Mouse (Mus musculus) neural tube, embryonic 13.5 days (tissue): ENCODE measurements around the gene Jmjd7. TPM values are rescaled to one million over a fixed set of nuclear protein-coding genes. Genes with fewer than 3 reads are reported as not detected.
A peak's percentile ranks its signal among the peaks of the same experiment; 100 is the strongest.

ENCODE experiments used
- ATAC-seq: fragments of 200-750 bp; cut with Nextera tagmentation; 2 replicates; pipeline ENCODE4 v1.8.0; 2017; ENCODE audit warnings: low read depth, mild to moderate bottlenecking, moderate TSS enrichment, moderate library complexity
- H3K27ac ChIP-seq: fragments of 300-500 bp; sonication (generic); replicated peaks from 2 replicates; pipeline ENCODE4 v1.5.1; 2015; ENCODE audit warnings: moderate library complexity, mild to moderate bottlenecking, inconsistent platforms
- H3K27me3 ChIP-seq: fragments of 300-500 bp; sonication (generic); 2 replicates; pipeline ENCODE4 v1.6.1; 2015; ENCODE audit warnings: mild to moderate bottlenecking, inconsistent platforms
- H3K36me3 ChIP-seq: fragments of 300-500 bp; sonication (generic); 2 replicates; pipeline ENCODE4 v1.6.1; 2015; ENCODE audit warnings: mild to moderate bottlenecking, inconsistent platforms
- H3K4me1 ChIP-seq: fragments of 300-500 bp; sonication (generic); replicated peaks from 2 replicates; pipeline ENCODE4 v1.6.1; 2015; ENCODE audit warnings: inconsistent platforms
- H3K4me2 ChIP-seq: fragments of 300-500 bp; sonication (generic); 2 replicates; pipeline ENCODE4 v1.6.1; 2015; ENCODE audit warnings: inconsistent platforms, mild to moderate bottlenecking, moderate library complexity
- H3K4me3 ChIP-seq: fragments of 300-500 bp; sonication (generic); 2 replicates; pipeline ENCODE4 v1.5.1; 2015; ENCODE audit warnings: mild to moderate bottlenecking, inconsistent platforms
- H3K9ac ChIP-seq: fragments of 300-500 bp; sonication (generic); 2 replicates; pipeline ENCODE4 v1.6.1; 2015; ENCODE audit warnings: moderate library complexity, mild to moderate bottlenecking, inconsistent platforms
- H3K9me3 ChIP-seq: fragments of 300-500 bp; sonication (generic); 2 replicates; pipeline ENCODE4 v1.6.1; 2016; ENCODE audit warnings: inconsistent platforms
- WGBS: fragments of 180-500 bp; shearing (Covaris S2); methylation state at CpG from one replicate; pipeline ENCODE4 v1.1.7; 2015; 5-methylcytosine and 5-hydroxymethylcytosine counted together
- polyA plus RNA-seq: library from polyadenylated mRNA; unstranded; fragments of >200 nt; fragmentation: Nextera tagmentation; extraction: Ambion mirVana; gene quantifications from 2 replicates; pipeline ENCODE4 v1.2.1, GENCODE M21; 2015

Gene Jmjd7
- polyA plus RNA-seq, 1 experiment from 2014 or later = 24.8 TPM

DNA sequence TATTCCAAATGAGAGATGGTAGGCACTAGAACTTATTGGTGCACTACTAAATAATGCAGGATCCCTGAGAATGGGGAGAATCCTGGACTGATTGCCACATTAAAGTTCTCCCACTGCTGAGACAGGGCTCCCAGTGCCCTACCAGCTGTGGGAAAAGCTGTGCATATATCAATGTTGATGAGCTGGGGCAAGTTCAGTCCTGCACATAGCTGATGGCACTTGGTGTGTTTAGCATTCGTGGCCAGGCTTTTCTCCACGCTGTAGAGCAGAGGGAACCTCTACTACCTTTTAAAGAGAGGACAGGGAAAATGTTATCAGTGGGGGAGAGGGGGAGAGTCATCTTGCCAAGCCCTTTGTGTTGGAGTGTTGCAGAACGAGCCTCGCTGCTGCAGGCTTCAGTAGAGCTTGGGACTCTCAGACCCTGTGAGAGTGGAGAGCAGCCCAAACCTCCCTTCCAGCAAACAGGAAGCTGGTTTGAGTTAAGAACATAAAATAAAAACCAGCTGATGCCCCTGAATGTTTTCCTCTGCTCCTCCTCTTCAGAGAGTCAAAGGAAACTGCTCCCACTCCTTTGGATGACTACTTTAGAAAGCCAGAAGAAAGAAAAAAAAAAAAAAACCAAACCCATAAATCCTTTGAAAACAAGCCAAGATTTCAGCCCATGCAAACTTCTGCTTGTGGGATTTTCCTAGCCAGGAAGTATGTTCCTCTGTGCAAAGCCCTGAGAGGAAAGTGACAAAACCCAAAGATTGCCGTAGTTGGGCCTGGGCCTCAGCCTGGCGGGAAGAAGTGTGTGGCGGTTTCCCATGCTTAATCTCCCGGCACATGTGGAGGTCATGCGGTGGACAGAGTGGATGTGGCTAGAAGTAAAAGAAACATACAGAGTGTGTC is 31.6 kb upstream of the Jmjd7 start:
- Histone ChIP-seq H3K4me3 (no peak overlapping the region), H3K36me3 (peaks cover 16% of the 10 kb centered on the region), H3K27ac (peak overlapping the region; percentile 80), H3K4me1 (peaks cover 15% of the 10 kb centered on the region), H3K27me3 (no peaks in the 10 kb centered on the region), H3K9me3 (no peaks in the 10 kb centered on the region), H3K9ac (no peak overlapping the region), H3K4me2 (no peak overlapping the region)
- 74% methylated on average over 9 of the region's 9 CpGs for WGBS
- no peak; the same call in 1 of the 2 replicates for ATAC-seq

DNA sequence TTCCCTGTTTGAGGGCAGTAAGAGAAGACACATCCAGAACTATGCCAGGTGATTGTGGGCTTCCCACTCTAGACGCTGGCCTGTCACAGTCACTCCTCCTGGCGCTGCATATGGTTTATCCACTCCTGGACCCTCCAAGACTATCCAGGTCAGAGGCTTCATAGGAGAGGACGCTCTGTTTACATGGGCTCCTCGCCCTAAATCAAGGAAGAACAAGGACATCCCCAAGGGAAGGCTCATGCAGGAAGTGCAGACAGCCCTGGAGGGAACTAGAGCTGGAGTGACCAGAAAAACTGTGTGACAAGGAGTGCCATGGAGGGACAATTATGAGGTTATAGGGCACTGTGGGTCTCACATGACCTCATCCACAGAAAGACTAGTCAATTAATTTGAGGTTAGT is 29.9 kb upstream of the Jmjd7 start:
- H3K4me3 ChIP-seq = no peak overlapping the region
- no peaks in the 10 kb centered on the region for H3K9me3 ChIP-seq
- H3K27ac ChIP-seq = no peak overlapping the region
- ATAC-seq = no peak
- no peak overlapping the region for H3K9ac ChIP-seq
- H3K4me2 ChIP-seq = no peak overlapping the region
- WGBS = 81% methylated on average over 4 of the region's 4 CpGs
- no peaks in the 10 kb centered on the region for H3K27me3 ChIP-seq
- H3K4me1 ChIP-seq = peaks cover 15% of the 10 kb centered on the region
- H3K36me3 ChIP-seq = peaks cover 26% of the 10 kb centered on the region

DNA sequence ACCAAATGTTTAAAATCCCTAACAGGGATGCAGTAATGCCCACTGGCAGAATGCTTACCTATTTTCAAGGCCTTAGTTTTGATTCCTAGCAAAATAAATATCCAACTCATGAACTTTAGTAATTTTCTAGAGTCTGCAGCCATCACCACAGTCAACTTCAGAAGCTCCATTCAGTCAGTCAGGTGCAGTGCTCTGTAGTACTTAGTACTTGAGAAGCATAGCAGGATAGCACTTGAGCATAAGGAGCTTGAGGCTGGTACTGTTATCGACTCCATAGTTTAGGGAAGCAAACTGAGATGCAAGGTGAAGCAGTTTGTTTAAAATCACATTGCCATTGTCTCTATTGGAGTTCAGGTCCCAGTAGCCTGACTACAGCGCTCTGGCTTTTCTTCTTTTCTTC is 27.6 kb upstream of the Jmjd7 start:
- no peaks in the 10 kb centered on the region for H3K27me3 ChIP-seq
- no peak overlapping the region for H3K4me2 ChIP-seq
- H3K27ac ChIP-seq = no peak overlapping the region
- WGBS = 94% methylated on average over 2 of the region's 2 CpGs
- H3K4me3 ChIP-seq = no peak overlapping the region
- peaks cover 30% of the 10 kb centered on the region for H3K36me3 ChIP-seq
- ATAC-seq = no peak
- H3K4me1 ChIP-seq = peaks cover 13% of the 10 kb centered on the region
- no peak overlapping the region for H3K9ac ChIP-seq
- H3K9me3 ChIP-seq = no peaks in the 10 kb centered on the region

DNA sequence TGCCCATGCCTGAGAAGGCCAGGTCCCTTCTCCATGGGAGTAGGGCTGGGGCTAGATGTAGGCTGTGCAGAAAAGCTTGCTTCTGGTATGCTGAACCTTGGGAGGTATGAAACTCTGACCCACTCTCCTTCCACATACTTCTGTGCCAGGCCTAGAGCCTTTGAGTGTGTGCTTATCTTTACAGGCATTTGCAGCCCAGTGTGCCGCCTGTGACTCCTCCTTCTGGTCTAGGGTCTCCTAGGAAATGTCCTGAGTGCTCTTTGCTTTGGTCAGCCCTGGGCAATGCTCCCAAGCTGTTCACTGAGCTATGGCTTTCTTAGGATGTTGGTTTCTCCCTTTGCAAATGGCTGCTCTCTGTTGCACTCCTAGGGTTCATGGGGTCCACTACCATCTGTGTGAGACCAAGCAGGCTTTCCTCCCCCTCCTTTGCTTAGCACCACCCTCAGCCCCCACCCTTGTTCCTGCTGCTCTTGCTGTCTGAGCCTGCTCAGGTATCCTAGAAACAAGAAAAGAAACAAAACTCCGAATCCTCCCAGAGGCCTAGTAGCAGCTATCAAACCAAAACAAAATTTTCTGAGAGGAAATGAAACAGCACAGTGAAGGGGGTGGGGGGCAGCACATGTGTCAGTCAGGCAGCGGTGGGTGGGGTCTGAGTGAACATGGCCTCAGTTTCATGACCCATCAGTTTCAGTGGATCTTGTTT is 26.2 kb upstream of the Jmjd7 start:
- H3K36me3 ChIP-seq = peaks cover 37% of the 10 kb centered on the region
- H3K9ac ChIP-seq = no peak overlapping the region
- WGBS = 83% methylated on average over 3 of the region's 3 CpGs
- 0 out of 2 replicates have a peak, but pooled peaks cover 3% of the 10 kb centered on the region for H3K4me1 ChIP-seq
- H3K27ac ChIP-seq = no peak overlapping the region
- no peaks in the 10 kb centered on the region for H3K27me3 ChIP-seq
- H3K9me3 ChIP-seq = no peaks in the 10 kb centered on the region
- ATAC-seq = no peak
- no peak overlapping the region for H3K4me2 ChIP-seq
- no peak overlapping the region for H3K4me3 ChIP-seq

DNA sequence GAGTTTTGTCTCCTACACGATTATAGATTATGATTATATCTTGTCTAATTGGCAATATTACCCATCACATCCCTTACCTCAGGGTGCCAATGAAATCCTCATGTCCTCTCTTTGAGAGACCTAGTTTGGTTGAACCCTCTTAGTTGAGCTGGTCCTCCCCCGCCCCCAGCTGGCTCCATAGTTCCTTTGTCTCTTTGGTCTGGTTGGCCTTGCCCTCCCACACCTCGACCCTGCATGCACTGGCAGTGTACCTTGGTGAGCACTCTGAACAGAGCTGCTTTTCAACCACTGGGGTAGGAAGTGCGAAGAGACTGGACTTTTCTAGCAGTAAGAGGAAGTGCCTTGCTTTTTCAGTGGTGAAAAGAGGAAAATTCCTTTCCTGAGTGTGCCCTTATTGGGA is 25.3 kb upstream of the Jmjd7 start:
- ATAC-seq = no peak
- 76% methylated on average over 4 of the region's 4 CpGs for WGBS

DNA sequence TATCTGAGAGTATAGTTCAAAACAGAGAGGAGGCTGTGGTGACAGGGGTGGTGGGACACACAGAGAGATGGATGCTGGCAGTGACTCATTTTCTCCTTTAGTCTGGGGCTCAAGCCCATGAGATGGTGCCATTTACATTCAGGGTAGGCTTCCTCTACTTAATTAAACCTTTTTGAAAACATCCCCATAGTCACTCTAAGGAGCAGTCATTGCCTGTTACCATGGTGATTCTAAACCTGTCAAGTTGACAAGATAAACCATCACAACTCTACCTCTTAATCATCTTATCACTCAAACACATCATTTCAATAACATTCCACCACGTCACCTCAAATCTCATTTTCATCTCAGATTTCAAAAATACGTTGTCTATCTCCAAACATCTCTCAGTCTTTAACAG is 23.3 kb upstream of the Jmjd7 start:
- Histone ChIP-seq H3K9ac (no peak overlapping the region), H3K27ac (no peak overlapping the region), H3K4me3 (no peak overlapping the region), H3K9me3 (no peaks in the 10 kb centered on the region), H3K4me1 (no peaks in the 10 kb centered on the region), H3K4me2 (no peak overlapping the region), H3K36me3 (peaks cover 31% of the 10 kb centered on the region), H3K27me3 (no peaks in the 10 kb centered on the region)
- 92% methylated on average over 2 of the region's 2 CpGs for WGBS
- ATAC-seq = no peak

More for the DNA sequence above, 25.3 kb upstream of the Jmjd7 start:
- Histone ChIP-seq H3K27ac (no peak overlapping the region), H3K4me1 (no peaks in the 10 kb centered on the region), H3K27me3 (no peaks in the 10 kb centered on the region), H3K9ac (no peak overlapping the region), H3K9me3 (no peaks in the 10 kb centered on the region), H3K4me2 (no peak overlapping the region), H3K36me3 (peaks cover 37% of the 10 kb centered on the region), H3K4me3 (no peak overlapping the region)

DNA sequence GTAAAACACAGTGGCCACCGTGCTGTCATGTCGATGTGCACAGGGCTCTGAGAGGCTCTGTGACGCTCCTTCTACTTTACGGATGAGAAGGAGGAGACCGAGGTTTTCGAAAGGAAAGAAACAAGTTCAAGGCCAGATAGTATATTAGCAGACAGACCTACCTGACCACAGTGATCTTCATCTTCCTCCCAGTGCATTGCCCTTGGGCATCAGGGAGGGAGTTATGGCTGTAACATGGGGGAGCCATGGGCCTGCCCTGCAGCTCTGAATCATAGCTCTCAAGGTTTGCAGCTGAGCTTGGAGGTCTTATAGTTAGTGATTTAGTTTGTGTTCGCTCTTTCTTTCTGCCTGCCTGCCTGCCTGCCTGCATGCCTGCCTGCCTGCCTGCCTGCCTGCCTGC is 20.6 kb upstream of the Jmjd7 start:
- Histone ChIP-seq H3K4me2 (no peak overlapping the region), H3K27me3 (no peaks in the 10 kb centered on the region), H3K9ac (no peak overlapping the region), H3K27ac (no peak overlapping the region), H3K36me3 (peaks cover 15% of the 10 kb centered on the region; the same call in 1 of the 2 replicates), H3K4me3 (no peak overlapping the region), H3K9me3 (no peaks in the 10 kb centered on the region), H3K4me1 (no peaks in the 10 kb centered on the region)
- WGBS = 96% methylated on average over 7 of the region's 7 CpGs
- ATAC-seq = no peak

DNA sequence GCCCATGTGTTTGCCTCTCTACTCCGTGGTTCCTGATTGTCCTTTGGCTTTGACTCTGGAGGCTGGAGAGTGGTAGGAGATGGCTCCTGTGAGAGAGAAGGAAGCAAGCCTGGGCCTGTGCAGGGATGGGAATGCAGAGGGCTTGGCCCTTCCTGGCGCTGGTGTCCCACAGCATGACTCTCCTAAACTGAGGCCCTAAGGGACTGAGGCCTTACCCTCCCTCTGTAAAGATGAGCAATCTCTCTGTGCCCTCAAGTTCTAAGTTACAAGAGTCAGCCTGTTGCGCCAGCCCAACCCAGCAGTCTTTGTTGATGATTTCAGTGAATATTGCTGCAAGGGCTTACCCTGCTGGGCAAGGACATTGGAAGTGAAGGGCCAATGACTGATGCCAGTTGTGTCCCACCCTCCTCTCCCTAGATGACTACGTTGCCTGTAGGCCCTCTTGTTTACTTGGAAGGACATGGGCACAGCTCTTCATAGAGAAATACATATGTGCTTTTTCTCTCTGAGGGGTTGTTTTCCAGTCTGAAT is 19.5 kb upstream of the Jmjd7 start:
- ATAC-seq = no peak
- no peak overlapping the region for H3K9ac ChIP-seq
- H3K9me3 ChIP-seq = no peaks in the 10 kb centered on the region

DNA sequence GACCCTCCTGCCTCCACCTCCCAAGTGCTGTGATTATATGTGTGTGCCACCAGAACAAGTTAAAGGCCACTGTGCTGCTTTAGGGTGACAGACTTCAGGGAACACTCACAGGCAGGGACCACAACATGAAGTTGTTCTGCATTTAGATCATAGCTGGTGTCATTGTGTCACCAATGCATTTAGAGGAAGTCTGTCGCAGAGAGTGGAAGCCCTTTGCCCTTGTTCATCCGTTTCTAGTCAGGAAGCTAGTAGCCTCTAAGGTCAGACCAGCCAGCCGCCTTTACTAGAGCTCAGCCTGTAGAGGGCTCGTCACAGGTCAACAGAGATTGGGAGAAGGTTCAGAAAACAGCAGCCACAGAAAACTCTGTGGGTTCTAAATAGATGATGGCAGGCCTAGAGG is 18.6 kb upstream of the Jmjd7 start:
- no peak for ATAC-seq
- 63% methylated on average over 4 of the region's 4 CpGs for WGBS

More for the DNA sequence above, 19.5 kb upstream of the Jmjd7 start:
- H3K27me3 ChIP-seq = no peaks in the 10 kb centered on the region
- H3K4me3 ChIP-seq = no peak overlapping the region
- H3K4me2 ChIP-seq = no peak overlapping the region
- H3K36me3 ChIP-seq = peaks cover 18% of the 10 kb centered on the region
- no peaks in the 10 kb centered on the region for H3K4me1 ChIP-seq
- no peak overlapping the region for H3K27ac ChIP-seq
- WGBS = 83% methylated on average over 4 of the region's 4 CpGs

DNA sequence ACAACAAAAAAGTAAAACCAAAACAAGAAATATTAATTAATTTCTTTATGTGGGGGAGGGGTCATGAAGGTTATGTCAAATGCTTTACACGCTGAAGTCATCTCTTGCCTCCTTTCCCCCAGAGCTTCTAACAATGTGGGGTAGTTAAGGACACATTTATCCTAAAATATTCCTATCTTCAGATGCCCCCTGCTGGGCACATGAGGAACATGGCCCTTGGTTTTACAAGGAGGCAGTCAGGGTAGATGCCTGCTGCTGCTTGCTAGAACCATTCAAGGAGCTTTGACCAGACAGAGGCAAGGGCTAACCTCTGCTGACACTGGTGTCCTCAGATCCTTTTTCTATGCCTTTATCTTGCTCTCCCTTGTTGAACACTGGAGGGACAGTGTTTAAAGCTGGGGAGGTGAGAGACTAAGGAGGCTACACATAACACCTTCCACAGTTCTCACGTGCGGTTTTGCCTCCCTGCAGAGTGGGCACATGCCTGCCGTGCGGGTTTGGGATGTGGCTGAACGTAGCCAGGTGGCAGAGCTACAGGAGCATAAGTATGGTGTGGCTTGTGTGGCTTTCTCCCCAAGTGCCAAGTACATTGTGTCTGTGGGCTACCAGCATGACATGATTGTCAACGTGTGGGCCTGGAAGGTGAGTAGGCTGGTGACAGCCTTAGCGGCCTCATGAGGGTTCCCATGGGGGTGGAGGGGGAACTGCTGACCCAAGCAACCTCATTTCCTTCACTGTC is 15.7 kb upstream of the Jmjd7 start:
- no peak overlapping the region for H3K4me2 ChIP-seq
- H3K27ac ChIP-seq = no peak overlapping the region
- no peaks in the 10 kb centered on the region for H3K4me1 ChIP-seq
- peak; percentile 40; the same call in 1 of the 2 replicates for ATAC-seq
- H3K27me3 ChIP-seq = no peaks in the 10 kb centered on the region
- no peaks in the 10 kb centered on the region for H3K9me3 ChIP-seq
- 84% methylated on average over 8 of the region's 8 CpGs for WGBS
- no peak overlapping the region for H3K4me3 ChIP-seq
- H3K36me3 ChIP-seq = peaks cover 26% of the 10 kb centered on the region
- H3K9ac ChIP-seq = no peak overlapping the region

More for the DNA sequence above, 18.6 kb upstream of the Jmjd7 start:
- H3K9me3 ChIP-seq = no peaks in the 10 kb centered on the region
- H3K4me3 ChIP-seq = no peak overlapping the region
- H3K4me2 ChIP-seq = no peak overlapping the region
- H3K27ac ChIP-seq = 0 out of 2 replicates have a peak overlapping the region, but pooled peaks have one; percentile 18
- no peak overlapping the region for H3K9ac ChIP-seq
- H3K27me3 ChIP-seq = no peaks in the 10 kb centered on the region
- no peaks in the 10 kb centered on the region for H3K4me1 ChIP-seq
- peaks cover 27% of the 10 kb centered on the region for H3K36me3 ChIP-seq

DNA sequence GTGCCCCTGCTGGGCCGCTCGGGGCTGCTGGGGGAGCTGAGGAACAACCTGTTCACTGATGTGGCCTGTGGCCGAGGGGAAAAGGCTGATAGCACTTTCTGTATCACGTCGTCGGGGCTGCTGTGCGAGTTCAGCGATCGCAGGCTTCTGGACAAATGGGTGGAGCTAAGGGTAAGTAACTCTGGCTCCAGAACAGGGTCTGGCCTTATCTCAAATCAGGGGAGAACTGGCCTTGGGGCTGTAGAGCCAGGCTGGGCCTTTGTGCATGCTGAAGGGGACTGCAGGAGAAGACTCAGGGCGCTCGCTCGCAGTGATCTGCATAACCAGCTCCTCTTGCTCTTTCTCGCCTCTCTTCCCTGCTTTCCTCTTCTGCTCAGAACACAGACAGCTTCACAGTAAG is 14.4 kb upstream of the Jmjd7 start:
- Histone ChIP-seq H3K27ac (no peak overlapping the region), H3K4me3 (no peak overlapping the region), H3K4me2 (no peak overlapping the region), H3K9ac (no peak overlapping the region), H3K36me3 (peaks cover 39% of the 10 kb centered on the region), H3K9me3 (no peaks in the 10 kb centered on the region), H3K27me3 (no peaks in the 10 kb centered on the region), H3K4me1 (no peaks in the 10 kb centered on the region)
- no peak for ATAC-seq
- WGBS = 91% methylated on average over 13 of the region's 13 CpGs
